Mouse (Mus musculus): ENCODE data around the gene Nid2. TPM values are rescaled to one million over a fixed set of nuclear protein-coding genes. Genes with fewer than 3 reads are reported as not detected.

Nid2 gene
- polyA plus RNA-seq, 1 experiment from 2014 or later, result 106 TPM

DNA sequence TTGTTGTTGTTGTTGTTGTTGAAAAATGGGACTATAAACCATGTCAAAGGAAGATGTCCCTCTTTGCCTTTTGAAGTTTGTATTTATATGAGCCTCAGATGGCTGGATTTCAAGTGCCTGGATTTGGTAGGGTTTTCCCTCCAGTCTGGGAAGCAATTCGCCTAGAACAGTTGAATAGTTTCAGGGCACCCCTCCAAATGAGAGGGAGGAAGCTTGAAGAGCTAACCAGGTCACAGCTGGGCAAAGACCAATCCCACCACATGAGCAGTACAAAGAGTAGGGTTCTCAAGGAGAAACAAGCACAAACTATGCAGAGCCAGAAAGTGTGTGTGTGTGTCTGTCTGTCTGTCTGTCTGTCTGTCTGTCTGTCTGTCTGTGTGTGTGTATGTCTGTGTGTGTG lies 39.3 kb upstream of the Nid2 start:
- Histone ChIP-seq H3K9ac (ENCODE audit: low read length) (no peak overlapping the region), H3K4me1 (ENCODE audit: control insufficient read depth in 2 of 2, insufficient read depth in 2 of 2, low read length in 2 of 2) (peaks cover 17 to 31% of the 10 kb centered on the region in 2 experiments), H3K27ac (replicated peaks in 1 of 2; ENCODE audit: control insufficient read depth in 1 of 2, insufficient read depth in 1 of 2, low read depth in 2 of 2, low read length in 2 of 2) (no peak overlapping the region), H3K27me3 (ENCODE audit: control insufficient read depth, insufficient read depth, low read length) (no peaks in the 10 kb centered on the region), H3K36me3 (ENCODE audit: control insufficient read depth, insufficient read depth, low read length) (no peaks in the 10 kb centered on the region), H3K4me3 (ENCODE audit: control insufficient read depth in 1 of 2, insufficient read depth in 1 of 2, low read depth in 1 of 2, low read length in 2 of 2) (no peak overlapping the region), H3K4me2 (ENCODE audit: low read length) (no peak overlapping the region), H3K9me3 (ENCODE audit: control insufficient read depth, low read length) (no peaks in the 10 kb centered on the region)
- WGBS, result 71% methylated on average over 1 of the region's 1 CpGs
- no peak for ATAC-seq (ENCODE audit: insufficient number of reproducible peaks, insufficient read depth, low FRiP score, low read depth)

DNA sequence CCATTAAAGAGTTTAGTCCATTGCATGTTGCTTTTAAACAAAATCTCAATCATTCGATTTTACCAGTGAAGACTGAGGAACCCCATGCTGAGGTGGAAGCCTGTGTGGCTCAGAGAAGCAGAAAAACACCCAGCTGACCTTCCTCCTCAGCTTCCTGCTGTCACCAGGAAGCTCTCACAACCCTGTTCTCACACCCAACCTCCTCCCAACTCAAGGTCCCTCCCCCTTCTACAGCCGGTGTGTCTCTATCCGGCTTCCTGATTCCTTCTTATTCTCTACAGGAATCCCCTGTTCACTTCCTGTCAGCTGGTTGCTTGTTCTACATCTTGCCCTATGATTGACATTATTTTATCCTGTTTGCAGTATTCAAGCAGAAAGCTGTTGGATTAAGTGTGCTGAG lies 38.0 kb upstream of the Nid2 start:
- Histone ChIP-seq H3K4me2 (ENCODE audit: low read length) (no peak overlapping the region), H3K9me3 (ENCODE audit: control insufficient read depth, low read length) (no peaks in the 10 kb centered on the region), H3K4me1 (ENCODE audit: control insufficient read depth in 2 of 2, insufficient read depth in 2 of 2, low read length in 2 of 2) (peaks cover 11 to 18% of the 10 kb centered on the region in 2 experiments), H3K4me3 (ENCODE audit: control insufficient read depth in 1 of 2, insufficient read depth in 1 of 2, low read depth in 1 of 2, low read length in 2 of 2) (no peak overlapping the region), H3K36me3 (ENCODE audit: control insufficient read depth, insufficient read depth, low read length) (no peaks in the 10 kb centered on the region), H3K27ac (replicated peaks in 1 of 2; ENCODE audit: control insufficient read depth in 1 of 2, insufficient read depth in 1 of 2, low read depth in 2 of 2, low read length in 2 of 2) (peak overlapping the region in 1 of 2 experiments; percentile 64; a peak in 2 of 4 replicates), H3K27me3 (ENCODE audit: control insufficient read depth, insufficient read depth, low read length) (no peaks in the 10 kb centered on the region), H3K9ac (ENCODE audit: low read length) (no peak overlapping the region)
- WGBS, result 21% methylated on average over 3 of the region's 3 CpGs
- ATAC-seq (ENCODE audit: insufficient number of reproducible peaks, insufficient read depth, low FRiP score, low read depth), result no peak

DNA sequence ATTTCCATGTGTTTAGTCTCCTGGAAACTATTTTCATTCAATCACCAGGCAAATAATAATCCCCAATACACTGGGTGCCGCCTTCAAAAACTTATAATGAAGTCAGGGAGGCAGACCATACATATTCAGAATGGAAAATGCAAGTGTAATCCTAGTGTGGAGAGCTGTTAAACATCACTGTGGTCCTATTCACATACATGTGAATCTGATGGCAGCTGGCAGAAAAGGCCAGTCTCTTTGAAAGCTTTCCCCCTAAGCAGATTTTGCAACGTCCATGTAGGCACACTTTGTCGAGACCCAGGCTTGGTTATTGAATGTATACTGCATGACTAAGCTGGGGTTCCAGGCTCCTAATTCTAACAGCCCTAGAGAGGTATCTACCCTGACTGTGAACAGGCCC lies 32.0 kb upstream of the Nid2 start:
- no peaks in the 10 kb centered on the region for H3K9me3 ChIP-seq (ENCODE audit: control insufficient read depth, low read length)
- H3K36me3 ChIP-seq (ENCODE audit: control insufficient read depth, insufficient read depth, low read length), result no peaks in the 10 kb centered on the region
- 58% methylated on average over 3 of the region's 3 CpGs for WGBS
- H3K4me3 ChIP-seq (ENCODE audit: control insufficient read depth in 1 of 2, insufficient read depth in 1 of 2, low read depth in 1 of 2, low read length in 2 of 2), result no peak overlapping the region
- ATAC-seq (ENCODE audit: insufficient number of reproducible peaks, insufficient read depth, low FRiP score, low read depth), result no peak
- H3K27ac ChIP-seq (replicated peaks in 1 of 2; ENCODE audit: control insufficient read depth in 1 of 2, insufficient read depth in 1 of 2, low read depth in 2 of 2, low read length in 2 of 2), result no peak overlapping the region
- H3K4me2 ChIP-seq (ENCODE audit: low read length), result no peak overlapping the region
- no peaks in the 10 kb centered on the region for H3K27me3 ChIP-seq (ENCODE audit: control insufficient read depth, insufficient read depth, low read length)
- no peaks in the 10 kb centered on the region for H3K4me1 ChIP-seq (ENCODE audit: control insufficient read depth in 2 of 2, insufficient read depth in 2 of 2, low read length in 2 of 2)
- H3K9ac ChIP-seq (ENCODE audit: low read length), result no peak overlapping the region

DNA sequence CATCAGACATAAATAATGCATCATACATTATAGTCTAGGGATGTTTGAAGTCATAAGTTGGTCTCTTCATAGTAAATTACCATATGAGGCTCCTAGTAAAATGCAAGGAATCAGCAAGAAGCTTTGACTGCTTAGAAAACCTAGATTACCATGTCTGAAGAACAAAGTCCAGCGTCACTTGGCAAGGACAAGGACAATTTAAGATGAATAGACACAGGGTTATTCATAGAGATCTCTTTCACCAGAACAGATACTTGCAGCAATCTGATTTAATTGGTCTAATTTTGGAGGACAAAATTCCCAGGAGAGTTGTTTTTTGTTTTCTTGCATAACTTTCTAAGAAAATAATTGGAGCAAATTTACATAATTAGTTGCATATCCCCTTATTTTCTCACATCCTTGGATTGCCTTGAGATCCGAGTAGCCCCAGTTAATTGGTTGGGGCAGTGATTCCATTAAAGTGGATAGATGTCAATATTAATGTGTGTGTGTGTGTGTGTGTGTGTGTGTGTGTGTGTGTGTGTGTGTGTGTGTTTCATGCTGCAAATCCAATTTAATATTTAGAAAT lies 30.9 kb upstream of the Nid2 start:
- Histone ChIP-seq H3K36me3 (ENCODE audit: control insufficient read depth, insufficient read depth, low read length) (no peaks in the 10 kb centered on the region), H3K27ac (replicated peaks in 1 of 2; ENCODE audit: control insufficient read depth in 1 of 2, insufficient read depth in 1 of 2, low read depth in 2 of 2, low read length in 2 of 2) (no peak overlapping the region), H3K4me1 (ENCODE audit: control insufficient read depth in 2 of 2, insufficient read depth in 2 of 2, low read length in 2 of 2) (no peaks in the 10 kb centered on the region), H3K9ac (ENCODE audit: low read length) (no peak overlapping the region), H3K4me3 (ENCODE audit: control insufficient read depth in 1 of 2, insufficient read depth in 1 of 2, low read depth in 1 of 2, low read length in 2 of 2) (no peak overlapping the region), H3K27me3 (ENCODE audit: control insufficient read depth, insufficient read depth, low read length) (no peaks in the 10 kb centered on the region), H3K4me2 (ENCODE audit: low read length) (no peak overlapping the region), H3K9me3 (ENCODE audit: control insufficient read depth, low read length) (no peaks in the 10 kb centered on the region)
- WGBS, result 86% methylated on average over 2 of the region's 2 CpGs
- no peak for ATAC-seq (ENCODE audit: insufficient number of reproducible peaks, insufficient read depth, low FRiP score, low read depth)

DNA sequence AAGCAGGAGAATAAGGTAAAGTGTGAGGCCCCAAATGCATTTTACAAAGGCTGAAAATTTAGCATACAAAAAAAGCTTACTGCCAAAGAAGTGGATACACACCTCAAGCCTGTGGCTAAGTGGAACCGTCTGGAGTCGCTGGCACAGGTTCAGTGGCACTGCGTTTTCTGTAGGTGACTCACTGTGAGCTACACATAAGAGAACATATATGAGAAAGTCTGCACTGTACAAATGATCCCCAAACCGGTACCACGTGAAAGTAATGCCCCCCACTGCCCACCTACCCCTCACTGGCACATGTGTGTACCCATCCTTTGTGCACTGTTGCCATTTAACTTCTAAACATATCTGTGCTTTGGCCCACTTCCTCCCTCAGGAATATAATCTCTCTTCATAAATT lies 22.8 kb upstream of the Nid2 start:
- 77% methylated on average over 5 of the region's 5 CpGs for WGBS
- Histone ChIP-seq H3K4me2 (ENCODE audit: low read length) (no peak overlapping the region), H3K36me3 (ENCODE audit: control insufficient read depth, insufficient read depth, low read length) (no peaks in the 10 kb centered on the region), H3K27me3 (ENCODE audit: control insufficient read depth, insufficient read depth, low read length) (no peaks in the 10 kb centered on the region), H3K9me3 (ENCODE audit: control insufficient read depth, low read length) (no peaks in the 10 kb centered on the region), H3K4me1 (ENCODE audit: control insufficient read depth in 2 of 2, insufficient read depth in 2 of 2, low read length in 2 of 2) (peaks cover 0 to 3% of the 10 kb centered on the region in 2 experiments; a peak in 2 of 4 replicates), H3K27ac (replicated peaks in 1 of 2; ENCODE audit: control insufficient read depth in 1 of 2, insufficient read depth in 1 of 2, low read depth in 2 of 2, low read length in 2 of 2) (no peak overlapping the region), H3K4me3 (ENCODE audit: control insufficient read depth in 1 of 2, insufficient read depth in 1 of 2, low read depth in 1 of 2, low read length in 2 of 2) (no peak overlapping the region), H3K9ac (ENCODE audit: low read length) (no peak overlapping the region)
- ATAC-seq (ENCODE audit: insufficient number of reproducible peaks, insufficient read depth, low FRiP score, low read depth), result no peak

DNA sequence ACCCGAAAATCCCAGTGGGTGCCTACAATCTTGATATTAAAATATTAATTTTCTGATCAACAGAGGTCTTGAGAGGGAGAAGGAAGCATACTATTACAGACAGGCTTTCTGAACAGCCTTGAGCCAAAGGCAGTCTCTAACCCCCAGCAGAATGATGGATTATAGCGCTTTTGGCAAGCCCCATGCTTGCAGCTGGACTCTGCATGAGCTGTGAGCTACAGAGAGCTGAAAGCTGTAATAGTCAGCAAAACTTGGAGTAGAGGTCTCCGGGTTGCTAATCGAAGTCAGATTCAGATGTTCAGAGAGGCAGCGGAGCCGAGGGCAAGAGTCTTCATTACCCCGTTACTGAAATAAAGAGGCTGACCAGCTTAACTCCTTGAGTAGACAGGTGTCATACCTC lies 22.3 kb upstream of the Nid2 start:
- WGBS, result 77% methylated on average over 7 of the region's 7 CpGs
- no peak overlapping the region for H3K4me2 ChIP-seq (ENCODE audit: low read length)
- H3K4me3 ChIP-seq (ENCODE audit: control insufficient read depth in 1 of 2, insufficient read depth in 1 of 2, low read depth in 1 of 2, low read length in 2 of 2), result no peak overlapping the region
- no peaks in the 10 kb centered on the region for H3K27me3 ChIP-seq (ENCODE audit: control insufficient read depth, insufficient read depth, low read length)
- no peak overlapping the region for H3K27ac ChIP-seq (replicated peaks in 1 of 2; ENCODE audit: control insufficient read depth in 1 of 2, insufficient read depth in 1 of 2, low read depth in 2 of 2, low read length in 2 of 2)
- no peak overlapping the region for H3K9ac ChIP-seq (ENCODE audit: low read length)
- no peak for ATAC-seq (ENCODE audit: insufficient number of reproducible peaks, insufficient read depth, low FRiP score, low read depth)
- no peaks in the 10 kb centered on the region for H3K9me3 ChIP-seq (ENCODE audit: control insufficient read depth, low read length)
- no peaks in the 10 kb centered on the region for H3K36me3 ChIP-seq (ENCODE audit: control insufficient read depth, insufficient read depth, low read length)
- H3K4me1 ChIP-seq (ENCODE audit: control insufficient read depth in 2 of 2, insufficient read depth in 2 of 2, low read length in 2 of 2), result peaks cover 3 to 4% of the 10 kb centered on the region in 2 experiments; a peak in 3 of 4 replicates

DNA sequence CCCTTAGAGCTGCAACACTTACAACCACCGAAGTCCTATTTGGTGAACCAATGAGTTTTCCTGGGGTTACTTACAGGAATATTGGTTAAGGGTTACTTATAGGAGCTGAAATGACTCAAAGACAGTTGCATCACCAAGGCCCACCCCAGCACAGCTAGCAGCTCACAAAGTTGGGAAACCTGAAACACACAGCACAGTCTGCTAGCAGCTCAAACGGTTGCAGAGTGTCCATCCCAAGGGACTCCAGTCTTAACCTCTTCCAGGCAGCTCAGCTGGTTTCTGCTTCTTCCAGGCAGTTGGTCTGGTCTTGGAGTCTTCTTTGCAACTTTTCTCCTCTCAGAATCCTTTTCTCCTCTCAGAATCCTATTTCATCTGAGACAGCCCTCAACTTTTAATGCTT lies 19.0 kb upstream of the Nid2 start:
- H3K4me2 ChIP-seq (ENCODE audit: low read length), result no peak overlapping the region
- ATAC-seq (ENCODE audit: insufficient number of reproducible peaks, insufficient read depth, low FRiP score, low read depth), result no peak
- 81% methylated on average over 2 of the region's 2 CpGs for WGBS
- H3K9ac ChIP-seq (ENCODE audit: low read length), result no peak overlapping the region
- no peaks in the 10 kb centered on the region for H3K9me3 ChIP-seq (ENCODE audit: control insufficient read depth, low read length)
- H3K27ac ChIP-seq (replicated peaks in 1 of 2; ENCODE audit: control insufficient read depth in 1 of 2, insufficient read depth in 1 of 2, low read depth in 2 of 2, low read length in 2 of 2), result no peak overlapping the region
- no peak overlapping the region for H3K4me3 ChIP-seq (ENCODE audit: control insufficient read depth in 1 of 2, insufficient read depth in 1 of 2, low read depth in 1 of 2, low read length in 2 of 2)
- H3K36me3 ChIP-seq (ENCODE audit: control insufficient read depth, insufficient read depth, low read length), result no peaks in the 10 kb centered on the region
- no peaks in the 10 kb centered on the region for H3K27me3 ChIP-seq (ENCODE audit: control insufficient read depth, insufficient read depth, low read length)
- H3K4me1 ChIP-seq (ENCODE audit: control insufficient read depth in 2 of 2, insufficient read depth in 2 of 2, low read length in 2 of 2), result peaks cover 5 to 6% of the 10 kb centered on the region in 2 experiments; a peak in 3 of 4 replicates

Measured in heart, embryonic 14.5 days (tissue).